In the genomic region with DNA sequence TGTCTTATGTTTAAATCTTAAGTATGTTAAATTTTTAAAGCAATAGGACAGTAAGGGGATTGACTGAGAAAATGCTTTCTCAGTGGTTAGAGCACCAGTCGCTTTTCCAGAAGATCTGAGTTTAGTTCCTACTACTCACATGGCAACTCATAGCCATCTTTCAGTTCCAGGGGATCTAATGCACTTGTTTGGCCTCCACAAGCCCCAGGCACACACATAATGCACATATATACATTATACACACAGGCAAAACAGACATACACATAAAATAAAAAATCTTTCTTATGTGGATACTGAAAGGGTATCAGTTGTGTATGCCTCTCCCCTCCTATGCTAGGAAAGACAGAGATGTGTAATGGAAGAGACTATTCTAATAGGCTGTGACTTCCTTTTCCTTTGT, we compare ENCODE assay signal across 19 mouse cellular contexts.
DNase-seq lines count a peak whose midpoint lies in the region; ATAC-seq and TF ChIP-seq lines count a peak whose summit lies in the region.
"Had no signal": no experiment of that assay in that cellular context is flagged by ENCODE, and none has a peak within 500 bp of the region (broad histone marks: within the 10 kb centered on the region; RNA-seq: fewer than 3 reads in every experiment).

No protein-coding gene starts in this region.

- no peak overlapping the region for H3K27ac ChIP-seq in midbrain, embryonic 11.5 days (ENCODE audit: low read depth, low read length)
- no peak overlapping the region for H3K27ac ChIP-seq in midbrain, postnatal 0 days (ENCODE audit: low read depth, low read length)

- no peaks in the 10 kb centered on the region for H3K4me1 ChIP-seq in midbrain, embryonic 11.5 days (ENCODE audit: control insufficient read depth, insufficient read depth, low read length)
- H3K4me1 ChIP-seq in midbrain, postnatal 0 days (ENCODE audit: insufficient read depth, low read length), result peaks cover 3% of the 10 kb centered on the region; the same call in 1 of the 2 replicates

- H3K4me3 ChIP-seq in midbrain, embryonic 11.5 days (ENCODE audit: low read depth, low read length), result no peak overlapping the region
- no peak overlapping the region for H3K4me3 ChIP-seq in midbrain, postnatal 0 days (ENCODE audit: low read depth, low read length)

- no peaks in the 10 kb centered on the region for H3K9me3 ChIP-seq in midbrain, embryonic 11.5 days (ENCODE audit: control insufficient read depth, low read length)
- no peaks in the 10 kb centered on the region for H3K9me3 ChIP-seq in midbrain, postnatal 0 days (ENCODE audit: low read length)

- H3K27me3 ChIP-seq in midbrain, embryonic 11.5 days (ENCODE audit: control insufficient read depth, insufficient read depth, low read length), result no peaks in the 10 kb centered on the region
- H3K27me3 ChIP-seq in midbrain, postnatal 0 days (ENCODE audit: insufficient read depth, low read length), result no peaks in the 10 kb centered on the region
- H3K27me3 ChIP-seq: CH12.LX, Patski had no signal

- H3K36me3 ChIP-seq in midbrain, embryonic 11.5 days (ENCODE audit: control insufficient read depth, insufficient read depth, low read length), result no peaks in the 10 kb centered on the region
- H3K36me3 ChIP-seq in midbrain, postnatal 0 days (ENCODE audit: insufficient read depth, low read length), result no peaks in the 10 kb centered on the region
- H3K36me3 ChIP-seq: G1E had no signal

- H3K4me2 ChIP-seq in midbrain, embryonic 11.5 days, result no peak overlapping the region
- H3K4me2 ChIP-seq in midbrain, postnatal 0 days (ENCODE audit: low read depth, low read length, poor library complexity, severe bottlenecking), result no peak overlapping the region

- 97% methylated on average over 1 of the region's 1 CpGs for WGBS in midbrain, embryonic 11.5 days
- 97% methylated on average over 1 of the region's 1 CpGs for WGBS in midbrain, postnatal 0 days

- H3K9ac ChIP-seq in midbrain, embryonic 11.5 days (ENCODE audit: low read length), result no peak overlapping the region
- H3K9ac ChIP-seq in midbrain, postnatal 0 days (replicated peaks; ENCODE audit: low read length, poor library complexity, severe bottlenecking), result no peak overlapping the region

- no peak for TF ChIP-seq CTCF in midbrain, postnatal 0 days (IDR thresholded peaks at IDR 0.05)

- peak; percentile 52 for DNase-seq in heart, adult 11 months
- no peak for DNase-seq in heart, postnatal 4 days
- DNase-seq in midbrain, embryonic 11.5 days (ENCODE audit: low spot score, missing footprints), result peak; percentile 57
- DNase-seq in midbrain, postnatal 0 days (ENCODE audit: low spot score), result no peak
- DNase-seq: adrenal gland, adult 2 months; adrenal gland, adult 8-10 months; adrenal gland, postnatal 10 days; adrenal gland, postnatal 14 days; adrenal gland, postnatal 25 days; adrenal gland, postnatal 36 days; B cell, adult 2 months; cerebellum, adult 11 months; cerebellum, adult 11-12 months; cerebellum, adult 18-20 months had no signal

- no peak for ATAC-seq in midbrain, embryonic 11.5 days (ENCODE audit: low FRiP score)
- ATAC-seq in midbrain, postnatal 0 days (ENCODE audit: low FRiP score), result no peak
- ATAC-seq: activated CD4-positive, CD25-positive, alpha-beta regulatory T cell, adult 4 months; CD4-positive, CD25-positive, alpha-beta regulatory T cell, adult 4 months; Patski had no signal

Comparison
In these comparisons a context has a peak if more than half of its experiments do, and no peak if none do; other contexts are left out.
1. DNase-seq: peak in heart, adult 11 months (single experiment) and midbrain, embryonic 11.5 days (single experiment); none in heart, postnatal 4 days (single experiment) and midbrain, postnatal 0 days (single experiment).